Mouse (Mus musculus) E14TG2a.4 (cell line): ENCODE measurements around the gene Gm49394.
A peak's percentile ranks its signal among the peaks of the same experiment; 100 is the strongest.

Experiments used
- H3K27me3 ChIP-seq: 2 replicates; pipeline ENCODE4 v1.6.1; 2014; ENCODE audit warnings: low read length, control low read depth; ENCODE audit not compliant: insufficient read depth
- H3K36me3 ChIP-seq: 2 replicates; pipeline ENCODE4 v1.6.1; 2014; ENCODE audit warnings: low read length, control low read depth; ENCODE audit not compliant: insufficient read depth
- H3K4me1 ChIP-seq: replicated peaks from 2 replicates; pipeline ENCODE4 v1.6.1; 2014; ENCODE audit warnings: low read depth, low read length, control low read depth
- H3K4me3 ChIP-seq: replicated peaks from 2 replicates; pipeline ENCODE4 v1.5.1; 2014; ENCODE audit warnings: mild to moderate bottlenecking, low read length
- H3K9me3 ChIP-seq: 2 replicates; pipeline ENCODE4 v1.6.1; 2014; ENCODE audit warnings: low read length, control low read depth
- CTCF ChIP-seq: conservative IDR thresholded peaks from 2 replicates; pipeline ENCODE4 v1.5.1; 2014; ENCODE audit warnings: low read length
- NANOG ChIP-seq: IDR thresholded peaks from 2 replicates; pipeline ENCODE4 v1.6.1; 2014; ENCODE audit warnings: borderline replicate concordance, low read length, mixed read lengths
- POU5F1 ChIP-seq: IDR thresholded peaks from 2 replicates; pipeline ENCODE4 v1.6.1; 2014; ENCODE audit warnings: low read length, borderline replicate concordance

The Gm49394 gene

GRCm38 (mm10) chr7:142661811-142662210, 7.9 kb downstream of the Gm49394 start:
- Histone ChIP-seq H3K4me3 (no peak overlapping the region), H3K4me1 (peaks cover 51% of the 10 kb centered on the region), H3K9me3 (peaks cover 12% of the 10 kb centered on the region), H3K36me3 (no peaks in the 10 kb centered on the region), H3K27me3 (peaks cover 93% of the 10 kb centered on the region)
- TF ChIP-seq NANOG (no peak), CTCF (no peak), POU5F1 (no peak)

GRCm38 (mm10) chr7:142661046-142661445, 8.7 kb downstream of the Gm49394 start:
- peaks cover 58% of the 10 kb centered on the region for H3K4me1 ChIP-seq
- TF ChIP-seq POU5F1: no peak
- no peak for TF ChIP-seq CTCF
- no peak for TF ChIP-seq NANOG
- H3K9me3 ChIP-seq: peaks cover 5% of the 10 kb centered on the region; the same call in 1 of the 2 replicates

GRCm38 (mm10) chr7:142660651-142660945, 9.1 kb downstream of the Gm49394 start:
- TF ChIP-seq POU5F1 (no peak), NANOG (no peak), CTCF (no peak)
- H3K4me3 ChIP-seq: peak overlapping the region; percentile 64
- peaks cover 93% of the 10 kb centered on the region for H3K27me3 ChIP-seq
- peaks cover under 1% of the 10 kb centered on the region; the same call in 1 of the 2 replicates for H3K9me3 ChIP-seq
- peaks cover 62% of the 10 kb centered on the region for H3K4me1 ChIP-seq
- H3K36me3 ChIP-seq: no peaks in the 10 kb centered on the region

More at GRCm38 (mm10) chr7:142661046-142661445, 8.7 kb downstream of the Gm49394 start:
- peaks cover 93% of the 10 kb centered on the region for H3K27me3 ChIP-seq
- peak overlapping the region; percentile 64 for H3K4me3 ChIP-seq
- H3K36me3 ChIP-seq: no peaks in the 10 kb centered on the region

GRCm38 (mm10) chr7:142659767-142660650, 9.7 kb downstream of the Gm49394 start:
- H3K27me3 ChIP-seq: peaks cover 93% of the 10 kb centered on the region
- TF ChIP-seq POU5F1 (no peak), CTCF (no peak), NANOG (no peak)
- H3K9me3 ChIP-seq: no peaks in the 10 kb centered on the region
- H3K4me1 ChIP-seq: peaks cover 64% of the 10 kb centered on the region
- no peaks in the 10 kb centered on the region for H3K36me3 ChIP-seq
- peak overlapping the region; percentile 64 for H3K4me3 ChIP-seq

GRCm38 (mm10) chr7:142659181-142659681, 10.5 kb downstream of the Gm49394 start:
- Histone ChIP-seq H3K4me3 (peak overlapping the region; percentile 64), H3K27me3 (peaks cover 93% of the 10 kb centered on the region), H3K36me3 (no peaks in the 10 kb centered on the region), H3K9me3 (no peaks in the 10 kb centered on the region), H3K4me1 (peaks cover 65% of the 10 kb centered on the region)
- TF ChIP-seq CTCF (no peak), POU5F1 (no peak), NANOG (no peak)

GRCm38 (mm10) chr7:142658681-142659180, 11.0 kb downstream of the Gm49394 start:
- TF ChIP-seq POU5F1 (no peak), CTCF (no peak), NANOG (no peak)
- no peaks in the 10 kb centered on the region for H3K36me3 ChIP-seq
- no peaks in the 10 kb centered on the region for H3K9me3 ChIP-seq
- H3K4me3 ChIP-seq: peak overlapping the region; percentile 64
- peaks cover 93% of the 10 kb centered on the region for H3K27me3 ChIP-seq
- H3K4me1 ChIP-seq: peaks cover 68% of the 10 kb centered on the region

- Histone ChIP-seq H3K36me3 (no peaks in the 10 kb centered on the region), H3K4me3 (peak overlapping the region; percentile 64), H3K9me3 (no peaks in the 10 kb centered on the region), H3K27me3 (peaks cover 92% of the 10 kb centered on the region), H3K4me1 (peaks cover 67% of the 10 kb centered on the region)
- no peak for TF ChIP-seq NANOG
- no peak for TF ChIP-seq POU5F1
- TF ChIP-seq CTCF: no peak
Measured at GRCm38 (mm10) chr7:142657821-142658614, 11.7 kb downstream of the Gm49394 start.

GRCm38 (mm10) chr7:142657341-142657791, 12.4 kb downstream of the Gm49394 start:
- Histone ChIP-seq H3K36me3 (no peaks in the 10 kb centered on the region), H3K4me3 (no peak overlapping the region), H3K4me1 (peaks cover 67% of the 10 kb centered on the region), H3K9me3 (no peaks in the 10 kb centered on the region), H3K27me3 (peaks cover 92% of the 10 kb centered on the region)
- TF ChIP-seq POU5F1 (no peak), NANOG (no peak), CTCF (no peak)
